Mouse (Mus musculus): ENCODE data around the gene Scube3. TPM values are rescaled to one million over a fixed set of nuclear protein-coding genes. Genes with fewer than 3 reads are reported as not detected.

The Scube3 gene
- total and polyA plus RNA-seq, 3 experiments = 0.22 TPM; not detected in 2

DNA sequence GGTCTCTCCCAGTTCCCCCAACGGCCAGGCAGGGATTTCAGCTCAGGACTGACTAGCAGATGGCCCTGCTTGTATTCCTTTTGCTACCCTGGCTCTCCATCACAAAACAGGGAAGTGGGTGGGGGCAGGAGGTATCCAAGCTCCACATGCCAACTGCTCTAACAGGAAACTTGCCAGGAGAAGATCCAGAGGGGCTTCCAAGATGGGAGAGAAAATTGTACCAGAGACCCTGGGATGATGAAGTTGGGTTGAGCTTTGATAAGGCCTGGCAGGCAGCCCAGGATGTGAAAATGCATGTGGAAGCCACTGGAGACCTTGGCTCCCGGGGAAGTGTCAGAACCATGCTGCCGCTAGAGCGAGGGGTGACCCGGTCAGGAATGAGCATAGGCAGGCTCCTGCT is 5.7 kb upstream of the Scube3 start:
- Histone ChIP-seq H3K4me3 (ENCODE audit: low read depth, low read length) (no peak overlapping the region), H3K36me3 (replicated peaks) (no peaks in the 10 kb centered on the region), H3K27me3 (ENCODE audit: insufficient read depth, low read length) (peaks cover 41% of the 10 kb centered on the region), H3K9me3 (replicated peaks) (no peaks in the 10 kb centered on the region), H3K4me1 (ENCODE audit: insufficient read depth, low read depth, low read length) (no peaks in the 10 kb centered on the region)
- DNase-seq (ENCODE audit: low spot score) (no peak), ATAC-seq (ENCODE audit: extremely low read depth, insufficient number of reproducible peaks, low FRiP score, poor library complexity, severe bottlenecking) (no peak)
- TF ChIP-seq POLR2AphosphoS5 (IDR thresholded peaks at IDR 0.05; ENCODE audit: insufficient replicate concordance, low read depth, low read length) (no peak), TAL1 (conservative IDR thresholded peaks at IDR 0.05; ENCODE audit: low read depth, low read length) (no peak), CTCF (IDR thresholded peaks at IDR 0.05; ENCODE audit: low read depth, low read length) (no peak), GATA2 (IDR thresholded peaks at IDR 0.05; ENCODE audit: borderline replicate concordance, low read depth, low read length) (no peak), GATA1 (IDR thresholded peaks at IDR 0.05; ENCODE audit: borderline replicate concordance, low read length) (no peak)

DNA sequence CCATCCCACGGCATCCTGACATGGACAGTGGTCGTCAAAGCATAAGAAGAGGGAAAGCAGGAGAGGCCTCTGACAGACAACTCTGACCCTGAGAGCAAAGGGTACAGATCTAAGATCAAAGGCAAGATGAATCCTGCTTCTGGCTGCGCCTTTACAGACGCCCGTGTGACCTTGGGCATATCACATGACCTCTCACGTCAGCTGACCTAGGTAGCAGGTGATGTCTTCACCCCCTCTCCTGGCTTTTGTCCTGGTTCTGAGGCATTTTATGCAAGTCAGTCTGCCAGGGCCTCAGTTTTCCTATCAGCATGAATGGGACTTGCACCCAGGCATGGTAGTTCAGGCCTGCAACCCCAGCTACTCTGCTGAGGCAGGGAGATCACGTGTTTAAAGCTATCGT is 3.9 kb upstream of the Scube3 start:
- Histone ChIP-seq H3K4me1 (ENCODE audit: insufficient read depth, low read depth, low read length) (no peaks in the 10 kb centered on the region), H3K4me3 (ENCODE audit: low read depth, low read length) (no peak overlapping the region), H3K27me3 (ENCODE audit: insufficient read depth, low read length) (peaks cover 42% of the 10 kb centered on the region), H3K36me3 (replicated peaks) (no peaks in the 10 kb centered on the region), H3K9me3 (replicated peaks) (peaks cover 4% of the 10 kb centered on the region; the same call in 1 of the 2 replicates)
- no peak for TF ChIP-seq TAL1 (conservative IDR thresholded peaks at IDR 0.05; ENCODE audit: low read depth, low read length)
- no peak for TF ChIP-seq GATA2 (IDR thresholded peaks at IDR 0.05; ENCODE audit: borderline replicate concordance, low read depth, low read length)
- ATAC-seq (ENCODE audit: extremely low read depth, insufficient number of reproducible peaks, low FRiP score, poor library complexity, severe bottlenecking) = no peak
- no peak for DNase-seq (ENCODE audit: low spot score)

DNA sequence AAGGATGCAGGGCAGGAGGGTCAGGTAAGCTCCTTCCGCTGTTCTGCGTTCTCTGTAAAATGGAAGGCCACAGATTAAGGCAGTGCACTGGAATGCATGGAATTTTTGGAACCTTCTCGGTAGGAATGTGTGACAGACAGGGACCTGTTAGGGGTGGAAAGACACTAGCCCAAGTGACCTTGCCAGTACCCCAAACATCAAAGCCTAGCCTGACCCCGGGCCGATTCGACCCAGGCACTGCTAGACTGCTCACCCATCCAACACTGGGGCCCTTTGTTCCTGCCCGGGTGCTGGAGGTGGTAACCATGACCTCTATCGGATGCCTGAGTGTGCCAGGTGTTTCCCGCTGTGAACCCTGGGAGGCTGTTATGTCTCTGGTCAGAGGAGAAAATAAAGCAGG is 3.3 kb upstream of the Scube3 start:
- Histone ChIP-seq H3K9me3 (replicated peaks) (peaks cover 4% of the 10 kb centered on the region; the same call in 1 of the 2 replicates), H3K4me3 (ENCODE audit: low read depth, low read length) (no peak overlapping the region), H3K4me1 (ENCODE audit: insufficient read depth, low read depth, low read length) (no peaks in the 10 kb centered on the region), H3K27me3 (ENCODE audit: insufficient read depth, low read length) (peaks cover 45% of the 10 kb centered on the region), H3K36me3 (replicated peaks) (no peaks in the 10 kb centered on the region)
- TF ChIP-seq GATA1 (IDR thresholded peaks at IDR 0.05; ENCODE audit: borderline replicate concordance, low read length) (no peak), POLR2AphosphoS5 (IDR thresholded peaks at IDR 0.05; ENCODE audit: insufficient replicate concordance, low read depth, low read length) (no peak), CTCF (IDR thresholded peaks at IDR 0.05; ENCODE audit: low read depth, low read length) (no peak), GATA2 (IDR thresholded peaks at IDR 0.05; ENCODE audit: borderline replicate concordance, low read depth, low read length) (no peak), TAL1 (conservative IDR thresholded peaks at IDR 0.05; ENCODE audit: low read depth, low read length) (no peak)
- ATAC-seq (ENCODE audit: extremely low read depth, insufficient number of reproducible peaks, low FRiP score, poor library complexity, severe bottlenecking) (no peak), DNase-seq (ENCODE audit: low spot score) (no peak)

DNA sequence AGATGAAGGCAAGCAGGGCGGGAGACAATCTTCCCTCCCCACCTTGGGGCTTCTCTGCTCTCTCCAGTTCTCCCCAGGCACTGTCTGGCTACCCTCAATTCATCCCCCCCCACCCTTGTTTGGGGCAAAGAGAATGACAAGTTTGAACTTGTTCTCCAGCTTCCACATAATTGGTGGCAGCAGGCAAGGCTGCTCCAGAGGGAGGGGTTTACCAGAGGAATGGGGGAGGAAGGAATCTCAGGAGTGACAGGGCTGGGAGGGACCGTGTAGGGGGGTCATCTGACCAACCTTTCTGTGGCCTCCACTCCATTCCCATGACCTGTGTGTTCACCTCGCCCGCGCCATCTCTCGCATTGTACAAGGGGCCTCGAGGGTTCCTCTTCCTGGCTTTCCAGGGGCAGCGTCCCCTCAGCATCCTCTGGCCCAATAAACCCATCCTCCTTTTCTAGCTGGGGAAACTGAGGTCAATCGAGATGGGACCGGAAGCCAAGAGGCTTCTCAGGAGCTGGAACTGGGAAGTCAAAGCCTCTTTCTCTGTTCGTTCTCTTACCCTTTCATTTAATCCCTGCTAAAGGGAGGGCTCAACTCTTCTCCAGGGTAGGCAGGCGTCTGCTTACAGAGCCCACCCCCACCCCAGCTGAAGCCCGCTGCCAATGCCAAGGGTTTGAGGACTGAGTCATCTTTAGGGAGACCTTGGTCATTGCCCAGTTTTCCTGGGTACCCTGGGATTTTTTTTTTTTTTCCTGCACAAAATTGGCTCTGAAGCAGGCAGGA is 1.3 kb upstream of the Scube3 start:
- Histone ChIP-seq H3K4me1 (ENCODE audit: insufficient read depth, low read depth, low read length) (no peaks in the 10 kb centered on the region), H3K4me3 (ENCODE audit: low read depth, low read length) (no peak overlapping the region), H3K27me3 (ENCODE audit: insufficient read depth, low read length) (peaks cover 56% of the 10 kb centered on the region), H3K9me3 (replicated peaks) (peaks cover 4% of the 10 kb centered on the region; the same call in 1 of the 2 replicates), H3K36me3 (replicated peaks) (no peaks in the 10 kb centered on the region)
- no peak for ATAC-seq (ENCODE audit: extremely low read depth, insufficient number of reproducible peaks, low FRiP score, poor library complexity, severe bottlenecking)
- TF ChIP-seq TAL1 (conservative IDR thresholded peaks at IDR 0.05; ENCODE audit: low read depth, low read length) = no peak
- TF ChIP-seq POLR2AphosphoS5 (IDR thresholded peaks at IDR 0.05; ENCODE audit: insufficient replicate concordance, low read depth, low read length) = no peak
- TF ChIP-seq GATA1 (IDR thresholded peaks at IDR 0.05; ENCODE audit: borderline replicate concordance, low read length) = no peak
- TF ChIP-seq CTCF (IDR thresholded peaks at IDR 0.05; ENCODE audit: low read depth, low read length) = no peak
- no peak for TF ChIP-seq GATA2 (IDR thresholded peaks at IDR 0.05; ENCODE audit: borderline replicate concordance, low read depth, low read length)
- DNase-seq (ENCODE audit: low spot score) = no peak

DNA sequence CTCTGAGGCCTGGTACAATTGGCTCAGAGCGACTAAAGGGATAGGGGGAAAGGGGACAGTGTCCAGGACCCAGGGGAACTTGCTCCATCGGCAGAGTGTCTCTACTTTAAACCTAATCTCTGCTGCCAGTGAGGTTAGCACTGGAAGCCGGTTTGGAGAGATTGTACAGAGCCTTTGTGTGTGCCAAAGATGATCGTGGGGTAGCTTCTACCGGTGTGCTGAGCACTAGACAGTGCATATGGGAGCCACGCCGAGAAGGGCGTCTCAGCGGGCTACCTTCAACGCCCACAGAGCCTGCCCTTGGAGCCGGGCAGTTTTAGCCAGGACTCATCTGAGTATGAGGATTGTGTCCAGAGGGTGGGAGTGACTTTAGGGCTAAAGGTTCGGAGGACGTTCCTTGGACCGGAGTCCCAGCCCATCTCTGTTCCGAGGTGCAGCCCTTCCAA is 713 bp upstream of the Scube3 start:
- no peak overlapping the region for H3K4me3 ChIP-seq (ENCODE audit: low read depth, low read length)
- ATAC-seq (ENCODE audit: extremely low read depth, insufficient number of reproducible peaks, low FRiP score, poor library complexity, severe bottlenecking) (no peak), DNase-seq (ENCODE audit: low spot score) (no peak)
- H3K9me3 ChIP-seq (replicated peaks) = peaks cover 4% of the 10 kb centered on the region; the same call in 1 of the 2 replicates
- peaks cover 59% of the 10 kb centered on the region for H3K27me3 ChIP-seq (ENCODE audit: insufficient read depth, low read length)
- H3K36me3 ChIP-seq (replicated peaks) = no peaks in the 10 kb centered on the region
- no peaks in the 10 kb centered on the region for H3K4me1 ChIP-seq (ENCODE audit: insufficient read depth, low read depth, low read length)
- no peak for TF ChIP-seq CTCF (IDR thresholded peaks at IDR 0.05; ENCODE audit: low read depth, low read length)
- TF ChIP-seq GATA1 (IDR thresholded peaks at IDR 0.05; ENCODE audit: borderline replicate concordance, low read length) = no peak
- no peak for TF ChIP-seq TAL1 (conservative IDR thresholded peaks at IDR 0.05; ENCODE audit: low read depth, low read length)
- TF ChIP-seq GATA2 (IDR thresholded peaks at IDR 0.05; ENCODE audit: borderline replicate concordance, low read depth, low read length) = no peak
- TF ChIP-seq POLR2AphosphoS5 (IDR thresholded peaks at IDR 0.05; ENCODE audit: insufficient replicate concordance, low read depth, low read length) = no peak

DNA sequence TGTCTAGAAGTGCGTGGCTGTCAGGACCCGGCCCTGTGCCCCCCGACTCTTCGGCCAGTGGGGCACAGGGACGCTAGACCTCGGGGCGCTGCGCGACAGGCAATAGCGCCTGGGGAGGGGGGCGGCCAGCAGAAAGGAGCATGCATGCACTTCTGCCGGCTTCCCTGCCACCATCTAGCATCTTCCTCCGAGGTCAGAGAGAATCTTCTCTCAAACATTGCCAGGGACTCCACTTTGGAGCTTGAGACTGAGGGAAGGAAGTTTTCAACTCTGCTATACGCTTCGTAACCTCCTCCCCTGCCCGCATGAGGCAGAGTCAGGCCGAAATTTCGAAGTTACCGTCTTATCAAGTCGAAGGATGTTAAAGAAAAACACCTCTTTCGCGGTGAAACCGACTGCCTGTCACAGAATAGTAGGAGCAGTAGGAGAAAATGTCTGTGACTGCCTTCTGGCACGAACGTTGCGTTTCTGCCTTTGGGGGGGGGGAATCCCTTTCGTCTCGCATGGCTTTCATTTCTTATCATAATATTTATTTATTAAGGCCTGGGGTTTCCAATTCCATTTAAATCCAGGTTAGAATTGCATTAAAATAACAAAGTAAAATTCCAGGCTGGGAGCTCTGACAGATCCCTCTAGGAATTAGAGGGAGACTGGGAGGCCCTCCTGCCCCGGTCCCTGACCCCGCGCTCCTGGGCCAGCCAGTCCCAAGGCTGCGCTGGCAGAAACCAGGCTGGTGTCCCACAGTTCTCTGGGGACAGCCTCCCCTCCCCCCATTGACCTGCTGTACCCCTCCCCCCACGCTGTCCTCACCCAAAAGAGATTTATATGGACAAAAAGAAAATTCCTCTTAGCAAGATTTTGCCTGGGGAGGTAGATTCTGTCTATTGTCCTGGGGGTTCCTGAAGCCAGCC is 1.0 kb downstream of the Scube3 start:
- Histone ChIP-seq H3K4me3 (ENCODE audit: low read depth, low read length) (no peak overlapping the region), H3K36me3 (replicated peaks) (no peaks in the 10 kb centered on the region), H3K4me1 (ENCODE audit: insufficient read depth, low read depth, low read length) (no peaks in the 10 kb centered on the region), H3K27me3 (ENCODE audit: insufficient read depth, low read length) (peaks cover 62% of the 10 kb centered on the region), H3K9me3 (replicated peaks) (peaks cover 4% of the 10 kb centered on the region; the same call in 1 of the 2 replicates)
- no peak for ATAC-seq (ENCODE audit: extremely low read depth, insufficient number of reproducible peaks, low FRiP score, poor library complexity, severe bottlenecking)
- no peak for TF ChIP-seq GATA2 (IDR thresholded peaks at IDR 0.05; ENCODE audit: borderline replicate concordance, low read depth, low read length)
- no peak for TF ChIP-seq TAL1 (conservative IDR thresholded peaks at IDR 0.05; ENCODE audit: low read depth, low read length)
- TF ChIP-seq POLR2AphosphoS5 (IDR thresholded peaks at IDR 0.05; ENCODE audit: insufficient replicate concordance, low read depth, low read length) = no peak
- no peak for TF ChIP-seq CTCF (IDR thresholded peaks at IDR 0.05; ENCODE audit: low read depth, low read length)
- TF ChIP-seq GATA1 (IDR thresholded peaks at IDR 0.05; ENCODE audit: borderline replicate concordance, low read length) = no peak
- no peak for DNase-seq (ENCODE audit: low spot score)

Measured in G1E (cell line).